Mouse (Mus musculus) kidney, adult 9 months (tissue): ENCODE results near the gene Olfr1424.
A peak's percentile ranks its signal among the peaks of the same experiment; 100 is the strongest.
"Not testable (repeated sequence)": the region's sequence is repeated elsewhere in the genome, so short reads cannot be mapped to it uniquely, and the experiment has no call there.

Source experiments
- DNase-seq: peaks from one replicate; pipeline ENCODE4 v3.0.0; 2022

Gene Olfr1424

DNA sequence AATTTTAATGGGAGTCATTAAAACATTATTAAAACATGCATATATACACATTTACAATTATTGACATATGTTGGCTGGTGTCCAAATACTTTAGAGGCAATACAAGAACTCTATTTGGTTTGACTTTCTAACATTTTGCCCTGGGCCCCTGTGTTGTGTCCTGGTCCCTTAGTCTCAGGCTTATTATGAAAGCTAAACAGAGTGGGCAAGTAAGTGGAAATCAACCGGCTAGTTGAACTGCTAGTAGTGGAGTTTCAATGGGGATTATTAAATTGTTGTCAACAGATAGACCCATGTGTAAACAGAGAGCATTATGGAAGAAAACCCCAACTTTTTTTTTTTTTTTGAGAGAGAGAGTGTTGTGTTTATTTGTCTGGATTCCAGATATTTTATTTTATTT, at the start of gene Olfr1424:
TSS of gene Olfr1424 (minus strand) at position 101 of the 400 bp plus-strand sequence.
- DNase-seq, result not testable (repeated sequence)

DNA sequence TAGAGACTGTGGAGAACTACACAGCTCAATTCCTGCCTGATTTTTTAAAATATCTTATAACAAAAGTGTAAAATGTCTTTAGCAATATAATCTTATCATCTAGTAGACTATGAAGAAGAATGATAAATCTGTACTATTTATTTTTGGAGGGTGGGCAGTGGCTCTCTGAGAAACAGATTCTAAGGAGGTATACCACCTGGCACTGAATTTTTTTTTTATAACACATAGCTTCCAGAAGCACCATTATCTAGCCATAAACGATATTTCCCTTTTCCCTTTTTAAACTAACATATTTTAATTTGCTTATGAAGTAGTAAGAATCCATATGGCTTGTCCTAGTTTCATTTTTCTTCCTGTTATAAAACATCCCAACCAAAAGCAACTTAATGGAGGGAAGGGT, 42.1 kb upstream of the Olfr1424 start:
- DNase-seq, result no peak

DNA sequence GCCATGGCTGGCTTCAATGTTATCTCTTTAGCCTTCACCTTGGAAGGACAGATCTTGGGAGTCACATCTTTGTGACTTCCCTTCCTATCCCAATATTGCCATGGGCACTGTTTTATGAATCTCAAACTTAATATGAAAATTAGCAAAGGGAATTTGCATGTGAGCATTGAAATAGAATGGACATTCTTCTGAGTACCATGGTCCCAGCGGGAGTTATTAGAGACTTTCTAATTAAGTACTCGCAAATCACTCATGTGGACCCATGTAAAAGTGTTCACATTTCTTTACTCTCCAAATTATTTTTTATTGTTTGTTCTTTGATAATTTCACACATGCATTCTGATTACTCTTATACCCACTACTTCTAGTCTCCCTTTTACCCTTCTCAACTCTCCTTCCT, 40.8 kb upstream of the Olfr1424 start, which contains the start of gene Olfr1427:
TSS of gene Olfr1427 (minus strand) at position 101 of the 400 bp plus-strand sequence.
- no peak for DNase-seq

DNA sequence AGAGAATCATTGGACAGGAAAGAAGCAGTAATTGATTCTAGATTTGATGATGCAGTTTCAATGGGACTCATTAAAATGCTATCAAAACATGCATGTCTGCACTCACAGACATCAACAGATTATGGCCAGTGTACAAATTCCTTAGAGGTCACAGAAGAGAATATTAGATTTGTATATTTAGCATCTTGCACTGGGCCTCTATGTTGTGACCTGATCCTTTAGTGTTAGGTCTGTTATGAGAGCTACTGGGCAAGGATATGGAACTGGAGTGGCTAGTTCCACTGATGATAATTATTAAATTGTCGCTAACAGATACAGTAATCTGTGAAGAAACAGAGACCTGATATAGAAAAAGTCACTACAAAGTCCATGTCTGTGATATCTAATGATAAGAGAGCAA, 29.4 kb upstream of the Olfr1424 start, which contains the start of gene Olfr1426:
TSS of gene Olfr1426 (minus strand) at position 101 of the 400 bp plus-strand sequence.
- DNase-seq, result no peak

DNA sequence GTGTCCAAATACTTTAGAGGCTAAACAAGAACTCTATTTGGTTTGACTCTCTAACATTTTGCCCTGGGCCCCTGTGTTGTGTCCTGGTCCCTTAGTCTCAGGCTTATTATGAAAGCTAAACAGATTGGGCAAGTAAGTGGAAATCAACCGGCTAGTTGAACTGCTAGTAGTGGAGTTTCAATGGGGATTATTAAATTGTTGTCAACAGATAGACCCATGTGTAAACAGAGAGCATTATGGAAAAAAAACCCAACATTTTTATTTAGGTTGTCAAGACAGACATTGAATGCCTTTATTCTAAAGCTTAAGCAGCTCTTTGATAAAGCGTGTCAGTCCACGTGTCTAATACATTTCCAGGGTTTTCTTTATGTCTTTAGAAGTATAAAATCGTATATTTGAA, 15.1 kb upstream of the Olfr1424 start, which contains the start of gene Olfr1425:
TSS of gene Olfr1425 (minus strand) at position 101 of the 400 bp plus-strand sequence.
- DNase-seq, result not testable (repeated sequence)

DNA sequence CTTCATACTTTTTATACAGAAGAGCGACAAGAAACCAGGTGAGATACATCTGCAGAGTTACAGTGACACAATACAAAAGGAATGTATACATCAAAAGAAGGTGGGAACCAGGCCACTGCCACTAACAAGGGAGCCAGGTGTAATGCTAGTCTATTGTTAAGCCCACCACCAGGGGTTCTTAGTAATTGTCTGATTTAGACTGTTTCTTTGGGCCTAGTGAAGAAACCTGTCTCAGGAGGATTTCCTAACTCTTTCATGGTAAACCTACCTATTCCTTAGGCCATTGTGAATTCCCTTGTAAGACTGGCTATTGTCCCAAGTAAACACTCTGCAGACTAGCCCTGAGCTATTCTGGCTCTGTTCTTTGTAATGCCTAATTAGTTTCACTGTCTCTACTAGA, 7.1 kb upstream of the Olfr1424 start:
- not testable (repeated sequence) for DNase-seq

DNA sequence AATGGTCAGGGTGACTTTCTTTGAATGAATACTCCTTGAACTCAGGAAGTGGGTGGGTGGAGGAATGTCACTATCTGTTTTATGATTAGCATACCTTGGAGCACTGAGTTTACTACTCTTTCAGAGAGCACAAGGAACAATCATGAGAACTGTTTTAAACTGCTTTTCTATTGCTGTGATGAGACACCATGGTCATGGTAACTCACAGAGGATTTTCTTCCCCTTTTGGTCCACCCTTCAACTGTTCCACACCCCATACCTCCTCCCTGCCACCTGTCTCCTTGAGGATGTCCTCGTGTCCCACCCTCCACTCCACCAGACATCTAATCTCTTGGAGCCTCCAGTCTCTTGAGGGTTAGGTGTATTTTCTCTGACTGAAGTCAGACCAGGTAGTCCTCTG, 5.3 kb upstream of the Olfr1424 start:
- not testable (repeated sequence) for DNase-seq

DNA sequence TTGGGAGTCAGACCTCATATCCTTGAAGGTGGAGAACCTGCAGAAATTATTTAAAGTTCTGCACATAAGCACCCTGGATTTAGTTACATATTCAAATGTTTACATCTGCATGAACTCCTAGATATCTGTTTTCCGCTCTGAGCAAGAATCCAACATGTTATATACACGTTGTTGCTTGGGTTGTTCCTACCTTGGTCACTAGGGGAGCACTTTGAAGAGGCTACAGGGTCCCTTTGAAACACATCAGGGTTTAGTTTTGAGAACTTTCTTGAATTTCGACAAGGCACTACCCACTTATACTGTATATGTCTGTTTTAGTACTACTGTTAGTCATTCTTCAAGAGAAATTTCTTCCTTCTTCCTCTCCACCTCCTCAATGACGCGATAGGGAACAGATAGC, 19.3 kb downstream of the Olfr1424 start:
- DNase-seq, result no peak

DNA sequence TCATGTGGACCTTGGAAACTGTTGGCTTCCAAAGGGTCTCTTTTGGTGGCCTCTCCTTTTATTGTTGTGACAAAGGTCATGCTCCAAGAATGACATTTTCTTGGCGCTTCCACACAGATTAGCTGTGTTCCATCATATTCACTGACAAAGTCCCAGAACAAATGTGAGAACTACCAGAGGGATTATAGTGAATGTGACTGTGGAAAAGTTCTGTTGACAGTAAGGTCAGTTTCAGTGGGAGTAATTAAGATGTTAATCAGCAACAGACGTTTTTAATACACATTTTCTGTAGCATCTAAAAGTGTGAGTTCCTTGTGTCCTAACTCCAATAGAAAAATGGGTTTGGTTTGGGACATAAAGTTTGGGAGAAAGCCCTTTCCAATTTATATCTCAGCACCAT, 21.3 kb downstream of the Olfr1424 start, which contains the start of gene Olfr1423:
TSS of gene Olfr1423 (minus strand) at position 101 of the 400 bp plus-strand sequence.
- DNase-seq, result no peak

DNA sequence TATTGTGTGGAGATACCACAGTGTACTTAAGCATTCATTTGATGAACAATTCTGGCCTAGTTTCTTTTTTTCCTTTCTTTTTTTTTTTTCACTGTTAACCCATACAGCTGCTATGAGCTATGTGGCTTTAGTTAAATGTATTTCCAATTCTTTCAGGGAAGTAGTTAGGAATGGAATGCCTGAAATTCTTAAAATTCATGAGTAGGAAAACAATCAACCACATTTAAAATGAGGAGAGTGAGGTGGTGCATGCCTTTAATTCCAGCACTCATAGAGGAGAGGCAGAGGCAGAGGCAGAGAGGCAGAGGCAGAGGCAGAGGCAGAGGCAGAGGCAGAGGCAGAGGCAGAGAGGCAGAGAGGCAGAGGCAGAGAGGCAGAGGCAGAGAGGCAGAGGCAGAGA, 24.8 kb downstream of the Olfr1424 start:
- no peak for DNase-seq

DNA sequence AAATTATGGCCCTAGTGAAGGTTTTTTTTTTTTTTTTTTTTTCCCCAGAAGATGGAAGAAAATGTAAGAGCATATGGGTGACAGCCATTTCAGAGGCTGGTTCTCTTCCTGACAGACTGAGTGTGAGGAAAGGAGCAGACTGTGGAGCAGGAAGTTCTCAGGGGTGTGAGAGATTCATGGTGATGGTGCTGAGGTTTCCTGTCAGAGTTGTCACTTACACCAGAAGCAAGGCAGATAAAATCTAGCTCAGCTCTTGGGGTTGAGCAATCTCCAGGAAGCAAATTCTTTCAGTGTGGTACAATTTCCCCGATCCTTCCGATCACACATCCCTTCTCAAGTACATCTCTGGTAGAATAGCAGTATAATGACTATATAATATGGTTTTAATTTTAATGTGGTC, 35.9 kb downstream of the Olfr1424 start:
- DNase-seq, result no peak

DNA sequence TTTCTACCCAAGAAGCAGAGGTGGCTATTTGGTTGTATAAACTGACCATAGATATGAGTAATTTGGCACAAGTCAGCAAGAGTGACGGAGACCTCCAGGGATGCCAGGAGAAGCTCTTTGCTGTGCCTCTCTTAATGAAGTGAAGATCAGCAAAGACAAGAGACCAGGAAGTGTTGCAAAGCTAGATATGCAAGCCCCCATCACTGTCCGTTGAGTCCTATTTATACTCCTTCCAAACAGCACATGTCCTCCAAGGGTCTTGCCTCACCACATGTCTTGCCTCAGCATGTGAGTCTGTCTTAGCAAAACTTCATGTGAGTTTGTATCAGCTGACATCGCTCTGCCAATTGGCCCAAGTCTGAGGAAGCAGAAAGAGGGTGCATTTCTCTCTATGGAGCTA, 37.1 kb downstream of the Olfr1424 start:
- DNase-seq, result no peak

DNA sequence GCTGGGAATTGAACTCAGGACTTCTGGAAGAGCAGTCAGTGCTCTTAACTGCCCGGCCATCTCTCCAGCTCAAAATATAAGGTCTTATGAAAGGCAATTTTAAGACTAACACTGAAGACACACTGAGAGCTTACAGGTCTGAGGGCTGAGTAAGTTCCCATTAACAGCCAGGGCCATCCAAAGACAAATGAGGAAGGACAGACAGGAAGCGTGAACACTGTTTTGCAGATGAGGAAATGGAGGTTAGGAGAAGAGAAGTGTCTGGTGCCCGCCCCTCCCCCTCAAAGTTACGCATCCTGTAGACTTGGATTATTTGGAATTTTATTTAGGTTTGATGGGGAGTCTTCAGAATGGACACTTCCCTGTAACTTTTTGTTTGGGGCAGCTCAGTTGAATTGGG, 38.3 kb downstream of the Olfr1424 start:
- DNase-seq, result no peak

DNA sequence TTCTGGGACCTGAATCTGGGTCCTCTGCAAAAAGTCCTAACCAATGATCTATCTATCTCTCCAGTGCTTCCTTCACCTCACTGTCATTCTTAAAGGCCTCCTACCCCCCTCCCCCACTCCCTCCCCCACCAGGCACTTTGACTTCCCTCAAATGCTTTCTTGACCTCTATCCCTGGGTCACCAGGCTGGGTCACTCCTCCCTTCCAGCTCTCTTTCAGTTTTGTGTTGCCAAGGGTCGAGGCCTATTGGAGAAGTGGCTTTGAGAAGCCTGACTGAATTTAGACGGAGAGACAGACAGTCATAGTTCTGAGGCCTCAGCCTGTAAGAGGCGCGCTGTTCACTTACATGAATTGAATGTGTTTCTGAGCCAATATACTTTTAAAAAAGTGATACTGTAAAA, 46.3 kb downstream of the Olfr1424 start:
- no peak for DNase-seq

DNA sequence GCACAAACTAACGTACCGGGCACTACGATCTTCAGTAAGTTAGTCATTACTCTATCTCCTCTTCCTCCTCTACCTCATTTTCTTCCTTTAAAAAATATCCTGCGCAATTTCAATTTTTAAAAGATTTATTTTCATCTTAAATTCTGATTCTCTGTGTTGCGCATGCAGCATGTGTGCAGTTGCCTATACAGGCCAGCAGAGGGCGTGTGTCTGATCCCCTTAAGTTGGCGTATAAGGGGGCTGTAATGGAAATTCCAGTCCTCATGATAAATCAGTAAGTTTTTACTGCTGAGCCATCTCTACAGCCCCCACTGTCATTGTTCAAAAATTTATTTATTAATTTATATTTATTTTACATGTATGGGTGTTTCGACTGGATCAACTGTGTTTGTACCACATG, 46.8 kb downstream of the Olfr1424 start:
- DNase-seq, result no peak

DNA sequence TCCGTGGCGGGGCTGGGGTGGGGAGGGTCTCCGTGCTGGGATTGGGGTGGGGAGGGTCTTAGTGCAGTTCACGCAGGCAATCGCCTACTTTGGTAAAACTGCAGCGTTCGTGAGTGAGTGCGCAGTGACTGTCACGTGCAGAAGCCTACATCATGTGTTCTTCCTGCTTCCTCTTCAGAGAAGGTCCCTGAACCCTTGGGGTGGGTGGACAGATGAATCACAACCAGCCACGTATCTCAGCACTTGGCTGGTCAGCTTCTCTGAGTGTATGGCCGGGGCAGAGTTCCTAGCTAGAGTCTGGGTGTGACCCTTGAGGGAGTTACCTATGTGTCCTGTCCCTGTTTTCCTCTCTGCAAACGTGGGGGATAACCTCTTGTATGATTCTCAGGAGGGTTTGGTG, 49.3 kb downstream of the Olfr1424 start:
- DNase-seq, result peak; percentile 65

DNA sequence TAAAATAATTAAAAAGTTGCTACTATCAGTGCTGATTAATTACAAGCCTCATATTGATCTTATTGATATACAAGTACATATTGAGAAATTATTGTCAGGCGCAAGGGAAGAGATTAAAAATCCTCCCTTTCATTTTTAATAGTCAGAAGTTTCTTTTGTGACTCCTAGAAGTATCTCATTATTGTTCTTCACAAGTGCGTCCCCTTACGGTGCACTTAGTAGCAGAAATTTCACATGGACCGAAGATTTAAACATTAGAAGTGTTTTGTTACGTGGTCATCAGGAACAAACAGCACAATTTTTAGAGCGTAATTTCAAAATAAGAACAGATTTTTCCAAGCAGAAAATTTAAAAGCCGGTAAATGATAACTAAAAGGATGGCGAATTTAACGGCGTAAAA, 49.9 kb downstream of the Olfr1424 start:
- no peak for DNase-seq

DNA sequence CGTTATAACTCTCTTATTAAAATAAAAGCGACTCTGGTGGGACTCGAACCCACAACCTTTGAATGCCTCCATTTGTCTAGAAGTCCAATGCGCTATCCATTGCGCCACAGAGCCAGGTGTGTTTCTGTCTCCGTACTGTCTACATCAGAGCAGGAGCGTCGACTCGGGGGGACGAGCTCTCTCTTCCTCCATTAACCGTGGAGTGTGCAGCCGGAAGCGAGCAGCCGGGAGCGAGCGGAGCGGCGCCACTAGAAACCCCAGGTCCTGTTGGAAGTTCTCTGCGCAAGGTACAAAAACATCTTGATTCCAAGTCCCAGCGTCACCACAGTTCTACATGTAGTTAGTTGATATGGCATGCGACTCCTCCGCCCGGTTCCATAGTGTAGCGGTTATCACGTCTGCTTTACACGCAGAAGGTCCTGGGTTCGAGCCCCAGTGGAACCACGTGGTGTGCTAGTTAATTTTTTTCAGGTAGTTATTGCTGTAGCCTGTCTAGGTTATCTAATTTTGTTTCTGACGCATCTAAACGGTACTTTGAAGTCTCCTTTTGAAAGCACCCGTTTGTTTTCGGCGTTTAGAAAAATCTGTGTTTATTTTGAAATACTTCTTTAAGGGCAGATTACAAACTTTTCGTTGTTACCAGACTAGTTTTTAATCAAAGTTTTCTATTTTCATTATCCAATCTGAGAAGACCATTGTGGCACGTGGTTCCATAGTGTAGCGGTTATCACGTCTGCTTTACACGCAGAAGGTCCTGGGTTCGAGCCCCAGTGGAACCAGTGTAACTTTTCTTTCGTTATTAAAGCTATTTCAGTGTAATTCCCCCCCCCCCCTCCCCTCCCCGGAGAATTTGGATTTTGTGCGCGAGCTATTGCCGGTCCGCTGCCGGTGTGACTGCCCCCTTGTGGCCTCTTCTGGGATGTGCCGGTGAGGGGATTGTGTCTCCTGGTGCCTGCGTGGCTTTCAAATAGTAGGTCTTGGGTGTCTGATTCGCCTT, 50.6 kb downstream of the Olfr1424 start:
- peak; percentile 92 for DNase-seq

DNA sequence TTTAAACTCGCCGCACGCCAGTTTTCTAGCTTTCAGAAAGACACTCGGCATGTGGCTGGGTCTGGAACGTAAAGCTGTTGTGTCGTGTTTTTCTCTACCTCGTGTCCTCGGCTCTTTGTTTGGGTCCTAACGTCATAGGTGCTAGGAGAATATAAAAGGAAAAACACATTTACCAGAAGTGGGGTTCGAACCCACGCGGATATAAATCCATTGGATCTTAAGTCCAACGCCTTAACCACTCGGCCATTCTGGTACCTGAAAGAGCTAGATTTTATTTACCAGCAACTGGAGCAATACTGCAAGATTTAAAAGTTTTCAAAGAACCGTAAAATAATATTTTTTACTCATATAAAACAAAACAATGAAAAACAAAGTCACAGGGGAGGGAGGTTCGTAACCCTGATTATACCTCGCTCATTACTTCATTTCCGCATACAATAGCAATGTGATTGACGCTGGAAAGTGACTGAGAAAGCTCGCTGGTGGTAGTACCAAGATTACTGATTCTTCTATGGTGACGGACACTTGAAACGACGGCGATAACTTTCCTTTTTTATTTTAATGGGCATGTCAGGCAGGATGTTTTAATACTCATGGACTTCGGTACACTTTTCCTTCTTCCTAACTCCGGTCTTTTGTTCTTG, 51.4 kb downstream of the Olfr1424 start:
- DNase-seq, result peak; percentile 84

DNA sequence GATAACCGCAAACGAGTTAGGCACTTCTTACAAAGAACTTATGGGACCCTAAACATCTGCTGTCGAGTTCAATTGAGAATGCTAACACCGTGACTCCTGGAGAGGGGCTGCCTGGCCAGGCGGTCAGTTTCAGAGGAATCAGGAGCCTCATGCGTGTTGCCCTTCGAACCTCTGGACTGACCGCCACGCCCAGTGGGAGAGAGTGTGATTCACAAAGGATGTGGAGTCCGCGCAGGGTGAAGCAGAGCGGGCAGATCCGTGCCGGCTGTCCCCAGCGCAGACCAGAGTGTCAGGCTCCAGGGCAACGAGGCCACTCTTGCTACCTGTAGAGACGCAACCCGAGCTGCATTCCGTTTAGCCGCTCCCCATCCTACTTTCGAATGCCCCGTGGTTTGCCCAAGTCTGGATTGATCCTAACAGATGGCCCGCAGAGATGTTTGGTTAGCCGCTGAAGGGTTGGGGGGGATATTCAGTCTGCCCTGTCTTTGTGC, 52.2 kb downstream of the Olfr1424 start:
- peak; percentile 88 for DNase-seq

DNA sequence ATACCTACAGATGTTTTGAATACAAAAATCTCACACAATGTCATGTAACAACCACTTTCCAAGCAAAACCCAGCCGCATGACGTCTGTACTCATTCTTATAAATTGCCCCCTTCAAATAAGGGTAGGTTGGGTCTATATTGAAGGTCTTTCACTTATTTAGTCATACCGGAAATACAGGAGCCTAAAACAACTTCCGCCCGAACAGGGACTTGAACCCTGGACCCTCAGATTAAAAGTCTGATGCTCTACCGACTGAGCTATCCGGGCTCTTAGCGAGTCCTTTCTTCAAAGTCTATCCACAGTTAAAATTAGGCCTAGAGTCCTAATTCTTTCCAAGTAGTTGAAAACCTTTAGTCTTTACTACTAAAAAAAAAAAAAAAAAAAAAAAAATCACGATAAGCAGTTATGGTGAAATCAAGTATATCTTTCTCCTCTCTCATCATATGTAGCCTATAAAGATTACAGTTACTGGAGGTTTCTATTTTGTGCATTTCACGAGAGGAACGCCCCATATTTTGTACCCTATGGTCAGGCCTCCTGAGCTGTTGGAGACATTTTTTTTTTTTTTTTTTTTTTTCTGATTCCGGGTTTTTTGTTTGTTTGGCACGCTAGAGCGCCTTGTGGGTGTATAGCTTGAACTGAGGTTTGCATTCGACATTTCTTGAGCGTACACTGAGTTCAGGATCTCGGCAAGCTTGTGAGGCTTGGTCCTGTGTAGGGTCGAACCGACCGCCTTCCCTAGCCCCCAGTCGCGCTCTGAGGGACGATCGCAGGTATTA, 52.8 kb downstream of the Olfr1424 start:
- DNase-seq, result peak; percentile 84
